Comparison of ENCODE assay signal across 8 mouse cellular contexts in the genomic region with DNA sequence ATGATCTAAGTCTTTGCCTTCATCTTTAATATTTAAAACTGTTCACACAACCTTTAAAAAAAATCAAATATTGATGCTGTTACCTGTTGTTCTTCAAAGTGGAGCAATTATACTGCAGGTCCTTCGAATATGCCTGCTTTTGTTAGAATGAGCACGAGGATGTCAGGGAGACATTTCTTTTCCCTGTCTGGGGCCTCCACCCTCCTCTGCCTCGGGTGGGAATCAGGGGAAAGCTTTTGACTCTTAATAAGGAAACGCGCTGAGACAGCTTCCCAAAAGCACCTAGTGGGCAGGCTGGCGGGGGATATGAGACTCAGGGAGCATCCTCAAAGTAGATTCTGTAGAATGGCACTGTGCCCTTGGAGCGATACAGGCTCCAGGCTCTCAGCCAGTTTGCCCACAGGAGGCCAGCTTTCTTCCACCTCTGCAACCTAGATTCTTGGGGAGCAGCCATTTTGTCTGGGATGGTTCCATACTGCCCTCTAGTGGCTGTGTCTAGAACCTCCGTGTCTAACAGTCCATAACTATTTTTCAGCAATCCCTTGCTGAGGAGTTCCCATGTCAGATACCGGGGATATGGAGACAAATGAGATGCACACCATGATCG.
DNase-seq lines count a peak whose midpoint lies in the region; TF ChIP-seq lines count a peak whose summit lies in the region.

No protein-coding gene starts in this region.

- H3K9ac ChIP-seq in heart, adult 2 months (ENCODE audit: low read depth, low read length) = no peak overlapping the region
- H3K9ac ChIP-seq in liver, adult 2 months (ENCODE audit: low read depth, low read length) = no peak overlapping the region

- DNase-seq in 416B (ENCODE audit: low read depth) = peak; percentile 59
- DNase-seq in adrenal gland, postnatal 25 days = peak; percentile 66
- peak; percentile 74 for DNase-seq in embryonic facial prominence, embryonic 10.5 days (ENCODE audit: low spot score)
- DNase-seq in heart, adult 2 months = peak; percentile 30 to 44
- DNase-seq in kidney, postnatal 10 days = peak; percentile 64
- peak; percentile 39 for DNase-seq in liver, adult 2 months (ENCODE audit: extremely low read depth, low read depth, low spot score)
- peak; percentile 30 for DNase-seq in urinary bladder, postnatal 25 days (ENCODE audit: low spot score)

- intact Hi-C loops in heart, adult 2 months (cut with DNase I) = loop anchor here (1.0 kb wide), 1 partner anchor 327 kb away; no protein-coding TSS in a partner anchor

- no peak for TF ChIP-seq POLR2A in heart, adult 2 months (IDR thresholded peaks at IDR 0.05; ENCODE audit: insufficient read depth, low read depth, low read length)
- no peak for TF ChIP-seq POLR2A in liver, adult 2 months (IDR thresholded peaks at IDR 0.05; ENCODE audit: extremely low read depth, insufficient read depth, low read length)
- TF ChIP-seq POLR2A in olfactory bulb, adult 2 months (IDR thresholded peaks at IDR 0.05; ENCODE audit: insufficient read depth, low read depth, low read length) = no peak

- H3K79me2 ChIP-seq in heart, adult 2 months (replicated peaks; ENCODE audit: control insufficient read depth, insufficient read depth, low read length) = no peaks in the 10 kb centered on the region
- no peaks in the 10 kb centered on the region for H3K79me2 ChIP-seq in liver, adult 2 months (ENCODE audit: control insufficient read depth, insufficient read depth, low read length)

- peak; percentile 82 for TF ChIP-seq CTCF in heart, adult 2 months (IDR thresholded peaks at IDR 0.05)
- peak; percentile 56 for TF ChIP-seq CTCF in liver, adult 2 months (IDR thresholded peaks at IDR 0.05; ENCODE audit: low read depth, low read length)
- TF ChIP-seq CTCF in olfactory bulb, adult 2 months (IDR thresholded peaks at IDR 0.05; ENCODE audit: insufficient read depth, low read depth, low read length) = 0 out of 2 replicates have a peak, but pooled peaks have one; percentile 31

- WGBS in embryonic facial prominence, embryonic 10.5 days = 45% methylated on average over 10 of the region's 10 CpGs
- WGBS in heart, adult 2 months = 42% methylated on average over 10 of the region's 10 CpGs
- WGBS in liver, adult 2 months = 48% methylated on average over 10 of the region's 10 CpGs
- whole genome bisulfite sequencing in olfactory bulb, adult 2 months = 26% methylated on average over 10 of the region's 10 CpGs

- H3K27me3 ChIP-seq in embryonic facial prominence, embryonic 10.5 days (replicated peaks; ENCODE audit: low read depth, poor library complexity, severe bottlenecking) = no peaks in the 10 kb centered on the region
- H3K27me3 ChIP-seq in heart, adult 2 months (ENCODE audit: control insufficient read depth, insufficient read depth, low read length) = no peaks in the 10 kb centered on the region
- H3K27me3 ChIP-seq in liver, adult 2 months (ENCODE audit: control insufficient read depth, insufficient read depth, low read length) = no peaks in the 10 kb centered on the region

- peak overlapping the region; percentile 27; the same call in 1 of the 2 replicates for H3K4me3 ChIP-seq in embryonic facial prominence, embryonic 10.5 days
- no peak overlapping the region for H3K4me3 ChIP-seq in heart, adult 2 months
- H3K4me3 ChIP-seq in liver, adult 2 months (ENCODE audit: insufficient read depth, low read depth, low read length) = no peak overlapping the region
- peak overlapping the region; percentile 23; the same call in 1 of the 2 replicates for H3K4me3 ChIP-seq in olfactory bulb, adult 2 months (ENCODE audit: insufficient read depth, low read depth, low read length)

- H3K4me1 ChIP-seq in embryonic facial prominence, embryonic 10.5 days = no peaks in the 10 kb centered on the region; the same call in 1 of the 2 replicates
- H3K4me1 ChIP-seq in heart, adult 2 months (ENCODE audit: control insufficient read depth, insufficient read depth, low read length) = no peaks in the 10 kb centered on the region
- H3K4me1 ChIP-seq in liver, adult 2 months (ENCODE audit: control insufficient read depth, insufficient read depth, low read length) = no peaks in the 10 kb centered on the region; the same call in 1 of the 2 replicates
- peaks cover 3% of the 10 kb centered on the region; the same call in 1 of the 2 replicates for H3K4me1 ChIP-seq in olfactory bulb, adult 2 months (ENCODE audit: control insufficient read depth, insufficient read depth, low read length)

- no peaks in the 10 kb centered on the region for H3K9me3 ChIP-seq in embryonic facial prominence, embryonic 10.5 days

- no peak overlapping the region; the same call in 1 of the 2 replicates for H3K27ac ChIP-seq in embryonic facial prominence, embryonic 10.5 days (replicated peaks)
- no peak overlapping the region for H3K27ac ChIP-seq in heart, adult 2 months
- no peak overlapping the region for H3K27ac ChIP-seq in liver, adult 2 months (replicated peaks; ENCODE audit: insufficient read depth, low read depth, low read length)
- no peak overlapping the region for H3K27ac ChIP-seq in olfactory bulb, adult 2 months (ENCODE audit: insufficient read depth, low read depth, low read length)

- H3K36me3 ChIP-seq in embryonic facial prominence, embryonic 10.5 days (replicated peaks) = no peaks in the 10 kb centered on the region
- H3K36me3 ChIP-seq in heart, adult 2 months (ENCODE audit: control insufficient read depth, insufficient read depth, low read length) = no peaks in the 10 kb centered on the region
- H3K36me3 ChIP-seq in liver, adult 2 months (ENCODE audit: control insufficient read depth, insufficient read depth, low read length) = no peaks in the 10 kb centered on the region

- no peak for TF ChIP-seq EP300 in heart, adult 2 months (IDR thresholded peaks at IDR 0.05; ENCODE audit: insufficient read depth, low read depth, low read length)

Comparison
In these comparisons a context has a peak if more than half of its experiments do, and no peak if none do; other contexts are left out.
1. H3K4me3 ChIP-seq: peak in embryonic facial prominence, embryonic 10.5 days (single experiment) and olfactory bulb, adult 2 months (single experiment); none in heart, adult 2 months (single experiment) and liver, adult 2 months (single experiment).
2. CTCF ChIP-seq: peak in every context shown above with its lines; median percentile 82 in heart, adult 2 months; 56 in liver, adult 2 months; 31 in olfactory bulb, adult 2 months.
3. Peak in every context shown above with its lines, with median percentiles within 50 percentile points of each other: DNase-seq.